Mouse (Mus musculus) spleen, adult 2 months (tissue): Measurements from ENCODE around the gene Nrsn2.

Experiments used
- CTCF ChIP-seq: fragments of 200-500 bp; IDR thresholded peaks from 2 replicates; pipeline ENCODE4 v1.5.1; 2011; ENCODE audit warnings: mild to moderate bottlenecking, inconsistent platforms; ENCODE audit not compliant: insufficient read depth, insufficient read length, insufficient replicate concordance; ENCODE audit errors: extremely low read depth
- POLR2A ChIP-seq: fragments of 200-500 bp; IDR thresholded peaks from 2 replicates; pipeline ENCODE4 v1.6.1; 2011; ENCODE audit warnings: low read depth, low read length, inconsistent platforms

- TF ChIP-seq CTCF (no peak), POLR2A (no peak)
Observed at GRCm38 (mm10) chr2:152413158-152413764, 36.8 kb upstream of the Nrsn2 start.
